Mouse (Mus musculus) T-helper 1 cell (primary cell): ENCODE results near the gene Hist2h2aa1.
"Not testable (repeated sequence)": the region's sequence is repeated elsewhere in the genome, so short reads cannot be mapped to it uniquely, and the experiment has no call there.

Experiments
- in situ Hi-C: fragments of 300-600 bp; cut with MboI, MseI; formaldehyde crosslinking; loops from one replicate; pipeline ENCODE4 v1.15.1; 2025; ENCODE audit warnings: high pct_unique_total_duplicates

The Hist2h2aa1 gene

DNA sequence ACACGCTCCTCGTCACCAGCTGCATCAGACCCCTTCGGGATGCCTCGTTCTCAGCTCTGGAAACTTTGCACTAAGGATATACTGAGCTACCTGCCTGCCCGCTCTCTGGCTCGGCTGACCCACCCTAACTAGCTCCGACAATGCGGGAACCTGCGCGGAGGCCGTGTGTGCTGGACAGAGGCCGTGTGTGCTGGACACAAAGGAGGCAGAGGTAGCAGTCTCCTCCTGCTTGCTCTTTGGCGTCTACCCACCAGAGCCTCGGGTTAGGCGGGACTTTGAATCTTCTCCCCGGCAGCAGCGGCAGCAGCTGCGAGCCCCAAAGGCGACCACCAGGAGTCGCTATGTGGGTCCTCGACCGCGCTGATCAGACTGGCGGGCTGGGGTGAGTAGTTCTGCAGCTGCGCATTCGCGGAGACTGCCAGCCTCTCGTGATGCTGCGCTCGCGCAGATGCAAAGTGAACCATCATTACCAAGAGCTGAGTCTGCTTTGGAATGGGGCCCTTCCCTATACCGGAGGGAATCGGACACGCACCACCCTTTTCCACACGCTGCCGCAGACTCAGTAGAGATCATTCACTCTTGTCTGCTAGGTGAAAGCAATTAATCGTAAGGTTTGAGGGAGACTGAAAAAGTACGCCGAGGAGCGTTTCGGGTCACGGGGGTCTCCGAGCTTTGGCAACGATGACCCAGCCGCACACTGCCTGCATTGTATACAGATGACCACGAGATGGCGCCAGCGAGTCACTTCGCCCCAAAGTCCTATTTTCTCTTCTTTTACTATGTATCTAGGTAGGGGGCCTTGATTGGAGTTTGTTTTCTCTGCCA, 32.7 kb downstream of the Hist2h2aa1 start:
- in situ Hi-C loops, result no loop called here

DNA sequence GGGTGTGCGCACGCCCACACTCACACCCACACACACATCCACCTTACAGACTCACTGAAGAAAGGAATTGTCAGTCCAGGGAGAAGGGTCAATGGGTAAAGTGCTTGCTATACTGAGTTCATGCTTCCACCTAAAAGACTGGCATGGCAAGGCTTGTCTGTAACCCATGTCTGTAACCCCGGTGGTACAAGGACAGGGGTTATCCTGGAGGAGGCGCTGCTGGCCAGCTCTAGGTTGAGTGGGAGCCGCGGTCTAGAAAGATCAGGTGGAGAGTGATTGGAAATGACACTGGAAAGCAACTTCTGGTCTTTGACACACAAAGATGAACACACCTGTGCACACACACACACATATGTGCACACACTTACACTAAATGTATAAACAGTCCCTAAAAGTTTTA, 35.4 kb downstream of the Hist2h2aa1 start:
- in situ Hi-C loops, result loop anchor here (10.0 kb wide), 1 partner anchor 54 kb away; no protein-coding TSS in a partner anchor

DNA sequence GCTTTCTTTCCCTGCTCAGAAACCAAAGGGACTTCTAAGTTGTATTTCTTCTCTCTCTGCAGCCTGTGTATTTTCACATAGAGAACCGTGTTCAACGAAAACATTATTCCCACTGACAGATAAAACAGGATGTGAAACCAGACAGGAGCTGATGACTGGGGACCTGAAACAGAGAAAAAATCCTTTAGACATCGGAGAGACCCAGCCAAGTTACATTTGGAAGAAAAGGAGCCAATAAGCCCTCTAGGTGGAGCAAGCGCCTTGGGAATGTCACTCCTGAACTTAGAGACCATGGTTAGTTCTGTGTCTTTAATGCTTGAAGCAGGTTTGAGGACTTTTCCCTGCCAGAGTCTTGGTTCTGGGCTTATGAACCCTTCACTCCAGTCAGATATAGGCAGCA, 39.2 kb downstream of the Hist2h2aa1 start:
- in situ Hi-C loops, result loop anchor here (10.0 kb wide), 1 partner anchor 50 kb away; no protein-coding TSS in a partner anchor

DNA sequence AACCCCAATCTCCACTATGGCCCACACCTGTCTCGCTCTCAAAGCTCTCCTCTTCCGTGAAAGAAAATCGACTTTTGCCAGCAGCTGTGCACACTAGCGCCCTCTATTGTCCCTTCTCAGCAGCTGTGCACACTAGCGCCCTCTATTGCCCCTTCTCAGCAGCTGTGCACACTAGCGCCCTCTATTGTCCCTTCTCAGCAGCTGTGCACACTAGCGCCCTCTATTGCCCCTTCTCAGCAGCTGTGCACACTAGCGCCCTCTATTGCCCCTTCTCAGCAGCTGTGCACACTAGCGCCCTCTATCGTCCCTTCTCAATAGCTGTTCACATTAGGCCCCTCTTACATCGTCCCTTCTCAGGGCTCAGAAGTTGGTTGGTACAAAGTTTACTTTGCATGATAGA, 42.0 kb downstream of the Hist2h2aa1 start:
- in situ Hi-C loops, result loop anchor here (10.0 kb wide), 1 partner anchor 47 kb away; no protein-coding TSS in a partner anchor

DNA sequence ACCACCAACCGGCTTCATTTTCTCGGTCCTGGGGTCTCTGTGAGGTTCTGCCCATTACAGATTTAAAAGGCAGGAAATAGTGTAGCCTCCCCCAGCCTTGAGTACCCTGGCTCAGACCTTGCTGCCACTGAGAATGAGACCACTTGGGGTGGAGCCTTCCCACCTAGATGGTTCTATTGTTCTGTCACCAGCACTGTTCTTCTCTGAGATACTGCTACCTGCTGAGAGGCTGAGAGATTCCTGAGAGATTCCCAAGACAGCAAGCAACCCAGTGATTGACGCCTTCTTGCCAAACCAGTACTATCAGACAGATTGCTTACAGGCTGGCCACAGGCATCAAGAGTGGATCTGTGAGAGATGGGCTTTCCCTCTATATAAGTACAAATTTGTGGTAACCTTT, 43.9 kb downstream of the Hist2h2aa1 start:
- in situ Hi-C loops, result loop anchor here (10.0 kb wide), 1 partner anchor 46 kb away; no protein-coding TSS in a partner anchor

DNA sequence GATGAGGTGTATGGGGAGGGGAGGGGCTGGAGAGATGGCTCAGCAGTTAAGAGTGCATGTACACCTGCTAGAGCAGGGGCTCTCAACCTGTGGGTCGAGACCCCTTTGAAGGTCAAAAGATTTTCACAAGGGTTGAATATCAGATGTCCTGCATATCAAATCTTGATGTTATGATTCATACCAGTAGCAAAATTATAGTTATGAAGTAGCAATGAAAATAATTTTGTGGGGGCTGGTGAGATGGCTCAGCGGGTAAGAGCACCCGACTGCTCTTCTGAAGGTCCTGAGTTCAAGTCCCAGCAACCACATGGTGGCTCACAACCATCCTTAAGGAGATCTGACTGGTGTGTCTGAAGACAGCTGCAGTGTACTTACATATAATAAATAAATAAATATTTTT, 45.4 kb downstream of the Hist2h2aa1 start:
- in situ Hi-C loops, result not testable (repeated sequence)

DNA sequence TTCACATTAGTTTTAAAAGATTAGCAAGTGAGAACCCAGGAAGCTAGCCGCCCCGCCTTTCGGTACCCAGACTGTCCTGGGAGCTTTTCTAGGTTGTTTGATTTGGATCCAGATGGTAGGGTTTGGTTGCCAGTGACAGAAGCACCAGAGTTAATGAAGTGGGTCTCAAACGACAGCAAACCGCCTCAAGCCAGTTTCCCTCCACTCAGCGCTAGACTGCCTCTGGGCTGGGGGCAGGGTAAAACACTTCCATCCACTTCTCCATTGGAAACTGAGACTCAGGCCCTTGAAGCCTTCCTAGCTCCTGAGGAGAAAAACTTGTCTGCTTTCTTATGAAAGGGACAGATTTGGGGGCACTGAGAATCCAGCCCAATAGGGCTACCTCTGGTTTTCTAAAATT, 47.3 kb downstream of the Hist2h2aa1 start:
- in situ Hi-C loops, result no loop called here

DNA sequence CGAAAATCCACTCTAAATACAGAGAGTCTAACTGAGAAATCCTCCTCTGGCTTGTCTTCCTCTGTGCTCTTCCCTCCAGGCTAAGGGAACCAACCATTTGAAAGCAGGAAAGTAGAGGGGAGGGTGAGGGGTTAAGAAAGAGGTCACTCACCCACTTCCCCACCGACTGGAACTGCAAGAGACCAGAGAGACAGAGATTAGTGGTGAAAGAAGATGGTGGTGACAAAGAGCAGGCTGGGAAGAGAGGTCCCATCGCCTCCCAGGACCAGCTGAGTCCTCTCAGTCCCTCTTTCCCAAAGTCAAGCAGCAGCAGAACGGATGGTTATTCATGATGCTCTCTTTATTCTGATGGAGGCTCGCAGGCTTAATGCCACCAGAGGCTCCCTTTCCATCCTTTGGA, 48.1 kb downstream of the Hist2h2aa1 start:
- in situ Hi-C loops, result no loop called here

DNA sequence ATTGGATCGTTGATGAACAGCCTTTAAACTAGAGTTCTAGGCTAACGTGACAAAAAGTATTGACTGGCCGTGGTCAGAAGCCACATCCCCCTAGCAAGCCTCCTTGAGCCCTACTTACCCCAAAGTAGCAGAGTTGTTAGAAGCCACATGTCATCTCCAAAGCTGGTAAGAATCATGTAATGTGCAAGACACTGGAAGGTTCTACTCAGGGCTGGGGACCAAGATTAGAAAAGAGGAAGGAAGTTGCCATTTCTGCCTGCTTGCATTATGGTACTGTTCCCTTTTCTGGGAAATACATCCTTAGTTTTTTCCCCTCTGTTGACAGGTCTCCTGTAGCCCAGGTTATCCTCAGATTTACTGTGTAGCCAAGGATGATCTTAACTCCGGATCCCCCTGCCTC, 48.5 kb downstream of the Hist2h2aa1 start, which contains the start of gene Fcgr1:
Fcgr1 (minus strand) TSS at position 183 of the 400 bp plus-strand sequence.
- in situ Hi-C loops, result no loop called here
